Mouse (Mus musculus) right cerebral cortex, adult 18-20 months (tissue): ENCODE measurements around the gene Nxpe2.

Experiments used
- DNase-seq: peaks from one replicate; pipeline ENCODE4 v3.0.0; 2022; ENCODE audit warnings: mixed read lengths

Nxpe2 gene

GRCm38 (mm10) chr9:48294754-48295153 is 58.5 kb downstream of the Nxpe2 start:
- DNase-seq = no peak

- no peak for DNase-seq
These were observed 63.0 kb downstream of the Nxpe2 start for GRCm38 (mm10) chr9:48290281-48290680.

- no peak for DNase-seq
These were observed 69.0 kb downstream of the Nxpe2 start for GRCm38 (mm10) chr9:48284221-48284620.

DNA sequence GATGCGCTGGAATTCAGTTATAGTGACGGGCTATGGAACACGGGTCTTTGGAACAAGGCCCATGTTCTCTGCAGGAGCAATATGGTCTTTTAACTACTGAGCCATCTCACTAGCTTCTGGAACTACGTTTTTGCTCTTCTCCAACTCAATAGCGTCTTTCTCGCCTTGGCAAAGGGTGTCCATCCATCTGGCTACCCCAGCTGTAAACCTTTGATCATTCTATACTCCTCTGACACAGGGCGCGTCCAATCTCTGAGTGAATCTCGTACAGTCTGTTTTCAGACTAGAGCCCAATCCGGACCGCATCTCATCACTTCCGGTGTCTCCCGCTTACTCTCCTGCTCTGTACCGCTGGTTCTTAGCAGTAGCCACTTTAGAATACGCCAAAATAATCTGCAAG is 76.4 kb downstream of the Nxpe2 start:
- peak; percentile 9 for DNase-seq
